Mouse (Mus musculus) heart, postnatal 0 days (tissue): ENCODE measurements around the gene Ston2. TPM values are rescaled to one million over a fixed set of nuclear protein-coding genes. Genes with fewer than 3 reads are reported as not detected.
A peak's percentile ranks its signal among the peaks of the same experiment; 100 is the strongest.

Experiments used
- ATAC-seq: fragments of 200-750 bp; cut with Nextera tagmentation; 2 replicates; pipeline ENCODE4 v1.8.0; 2017; ENCODE audit warnings: low read depth, moderate number of reproducible peaks, moderate library complexity; ENCODE audit not compliant: insufficient read depth
- DNase-seq: peaks from one replicate; pipeline ENCODE4 v3.0.0-alpha.2; 2016; ENCODE audit warnings: low spot score
- H3K27ac ChIP-seq: fragments of 300-500 bp; sonication (generic); 2 replicates; pipeline ENCODE4 v1.5.1; 2014; ENCODE audit warnings: low read depth, mild to moderate bottlenecking
- H3K27me3 ChIP-seq: fragments of 300-500 bp; sonication (generic); 2 replicates; pipeline ENCODE4 v1.6.1; 2014; ENCODE audit warnings: low read length, mixed read lengths; ENCODE audit not compliant: control insufficient read depth, insufficient read depth
- H3K36me3 ChIP-seq: fragments of 300-500 bp; sonication (generic); replicated peaks from 2 replicates; pipeline ENCODE4 v1.6.1; 2014; ENCODE audit warnings: low read length, mixed read lengths; ENCODE audit not compliant: control insufficient read depth, insufficient read depth
- H3K4me1 ChIP-seq: fragments of 300-500 bp; sonication (generic); 2 replicates; pipeline ENCODE4 v1.6.1; 2014; ENCODE audit warnings: antibody characterized with exemption; ENCODE audit not compliant: control insufficient read depth, insufficient read depth
- H3K4me2 ChIP-seq: fragments of 300-500 bp; sonication (generic); 2 replicates; pipeline ENCODE4 v1.6.1; 2014; ENCODE audit warnings: low read depth, mild to moderate bottlenecking, low read length, moderate library complexity
- H3K4me3 ChIP-seq: fragments of 300-500 bp; sonication (generic); 2 replicates; pipeline ENCODE4 v1.5.1; 2014; ENCODE audit warnings: low read depth, low read length
- H3K9ac ChIP-seq: fragments of 300-500 bp; sonication (generic); replicated peaks from 2 replicates; pipeline ENCODE4 v1.6.1; 2014; ENCODE audit warnings: low read depth, low read length, mixed read lengths
- H3K9me3 ChIP-seq: fragments of 300-500 bp; sonication (generic); replicated peaks from 2 replicates; pipeline ENCODE4 v1.6.1; 2016; ENCODE audit warnings: low read length; ENCODE audit not compliant: control insufficient read depth
- CTCF ChIP-seq: IDR thresholded peaks from 2 replicates; pipeline ENCODE4 v1.5.1; 2016; ENCODE audit warnings: antibody characterized with exemption, control low read depth, low read depth
- EP300 ChIP-seq: IDR thresholded peaks from 2 replicates; pipeline ENCODE4 v1.6.1; 2016; ENCODE audit warnings: antibody characterized with exemption, low read depth
- WGBS: fragments of 180-500 bp; shearing (Covaris S2); extraction: QIAGEN DNeasy Blood & Tissue Kit; methylation state at CpG from one replicate; pipeline ENCODE4 v1.1.7; 2014; 5-methylcytosine and 5-hydroxymethylcytosine counted together
- polyA plus RNA-seq: library from polyadenylated mRNA; unstranded; fragments of >200 nt; fragmentation: Nextera tagmentation; extraction: Ambion mirVana; gene quantifications from 2 replicates; pipeline ENCODE4 v1.2.1, GENCODE M21; 2015
- total RNA-seq: library from RNA; depleted of rRNA; stranded (reverse); fragments of >200 nt; gene quantifications from 2 replicates; pipeline ENCODE4 v1.2.3, GENCODE M21; 2014; ENCODE audit warnings: low replicate concordance

The Ston2 gene
- total and polyA plus RNA-seq, 2 experiments from 2014 or later = 0.57 to 0.95 TPM

DNA sequence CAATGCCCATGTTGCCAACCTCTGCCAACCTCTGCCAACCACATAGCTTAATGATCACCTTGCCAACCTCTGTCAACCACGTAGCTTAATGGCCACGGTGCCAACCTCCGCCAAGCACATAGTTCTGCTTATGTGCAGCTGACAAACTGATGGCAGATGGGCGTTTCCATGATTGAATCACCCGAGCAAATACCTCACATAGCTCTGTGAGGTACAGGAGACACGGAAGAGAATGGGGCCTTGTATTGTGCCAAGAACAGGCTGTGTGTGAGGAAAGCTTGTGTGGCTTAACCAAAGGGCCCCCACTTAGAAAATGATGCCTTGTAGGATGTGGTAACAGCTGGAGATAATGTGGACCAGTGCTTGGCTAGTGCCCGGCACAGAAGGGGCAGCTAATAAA lies 120.4 kb downstream of the Ston2 start:
- peak overlapping the region; percentile 52; the same call in 1 of the 2 replicates for H3K27ac ChIP-seq
- no peak overlapping the region for H3K4me2 ChIP-seq
- no peaks in the 10 kb centered on the region for H3K9me3 ChIP-seq
- peak; percentile 46; the same call in 1 of the 2 replicates for ATAC-seq
- peaks cover 16% of the 10 kb centered on the region for H3K4me1 ChIP-seq
- no peaks in the 10 kb centered on the region for H3K27me3 ChIP-seq
- H3K36me3 ChIP-seq = no peaks in the 10 kb centered on the region
- H3K9ac ChIP-seq = no peak overlapping the region
- no peak for TF ChIP-seq CTCF
- TF ChIP-seq EP300 = no peak
- DNase-seq = no peak
- 27% methylated on average over 7 of the region's 7 CpGs for WGBS
- H3K4me3 ChIP-seq = no peak overlapping the region

DNA sequence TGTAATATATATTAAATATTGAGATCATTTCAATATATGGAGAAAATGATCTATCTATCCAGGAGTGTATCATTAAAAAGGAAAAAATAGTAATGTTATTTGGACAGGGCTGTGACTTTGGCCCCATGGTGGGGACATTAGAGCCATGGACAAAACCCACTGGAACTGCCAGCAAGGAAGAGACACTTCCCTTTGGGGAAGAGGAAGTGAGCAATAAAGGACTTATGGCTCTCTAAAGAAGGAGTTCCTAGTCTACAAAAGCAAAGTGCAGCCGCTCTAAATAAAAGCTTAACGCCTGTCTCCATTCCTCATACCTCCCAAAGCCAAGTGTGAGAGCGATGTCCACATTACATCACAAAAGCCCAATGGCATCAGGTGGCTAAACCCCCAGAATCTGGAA lies 121.6 kb downstream of the Ston2 start:
- TF ChIP-seq CTCF (no peak), EP300 (no peak)
- 78% methylated on average over 3 of the region's 3 CpGs for WGBS
- no peaks in the 10 kb centered on the region for H3K36me3 ChIP-seq
- no peak overlapping the region for H3K4me2 ChIP-seq
- H3K27me3 ChIP-seq = no peaks in the 10 kb centered on the region
- no peak for ATAC-seq
- H3K27ac ChIP-seq = no peak overlapping the region
- H3K4me3 ChIP-seq = no peak overlapping the region
- H3K4me1 ChIP-seq = peaks cover 16% of the 10 kb centered on the region
- H3K9ac ChIP-seq = no peak overlapping the region
- no peak for DNase-seq
- no peaks in the 10 kb centered on the region for H3K9me3 ChIP-seq

DNA sequence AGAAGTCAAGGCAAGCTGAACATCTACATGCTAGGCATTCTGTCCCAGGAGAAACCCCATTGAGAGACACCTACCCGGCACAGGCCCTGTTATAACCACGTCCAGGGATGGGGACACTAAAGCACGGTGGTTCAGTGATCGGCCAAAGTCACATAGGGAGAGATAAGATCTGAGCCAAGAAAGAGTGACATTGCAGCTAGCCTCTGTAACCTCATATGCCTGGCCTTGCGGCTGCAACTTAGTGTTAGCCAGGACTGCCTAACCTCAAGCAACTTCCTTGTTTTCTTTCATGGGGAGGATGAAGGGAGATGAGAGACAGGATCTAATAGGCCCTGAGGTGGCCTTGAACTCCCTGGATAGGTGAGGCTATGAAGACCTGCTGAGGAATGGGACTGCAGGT lies 122.8 kb downstream of the Ston2 start:
- TF ChIP-seq EP300 (no peak), CTCF (no peak)
- no peak for ATAC-seq

DNA sequence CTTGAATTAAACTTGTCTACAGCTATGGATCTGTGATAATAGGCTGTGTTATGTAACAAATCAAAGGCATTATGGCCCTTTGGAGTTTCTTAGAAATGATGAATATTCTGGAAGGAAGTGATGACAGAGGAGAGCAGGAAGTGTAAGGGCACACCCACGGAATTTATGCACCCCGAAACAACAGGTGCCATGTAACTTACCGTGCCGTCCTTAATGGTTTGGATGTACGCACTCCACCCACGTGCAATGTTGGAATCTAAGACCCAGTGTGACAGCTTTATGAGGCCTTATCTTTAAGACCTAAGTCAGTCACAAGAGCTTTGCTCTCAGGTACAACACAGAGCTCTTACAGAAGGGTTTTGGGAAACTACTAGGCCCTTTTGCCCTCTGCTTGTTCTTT lies 124.9 kb downstream of the Ston2 start:
- H3K4me2 ChIP-seq = no peak overlapping the region
- H3K4me3 ChIP-seq = no peak overlapping the region
- 76% methylated on average over 6 of the region's 6 CpGs for WGBS
- no peaks in the 10 kb centered on the region for H3K9me3 ChIP-seq
- no peak for TF ChIP-seq EP300
- no peak for TF ChIP-seq CTCF
- DNase-seq (no peak), ATAC-seq (no peak)
- no peak overlapping the region for H3K9ac ChIP-seq
- no peak overlapping the region for H3K27ac ChIP-seq
- no peaks in the 10 kb centered on the region for H3K36me3 ChIP-seq
- peaks cover 9% of the 10 kb centered on the region for H3K4me1 ChIP-seq
- H3K27me3 ChIP-seq = no peaks in the 10 kb centered on the region

More for the DNA sequence above, 122.8 kb downstream of the Ston2 start:
- H3K4me2 ChIP-seq = no peak overlapping the region
- no peaks in the 10 kb centered on the region for H3K9me3 ChIP-seq
- H3K4me1 ChIP-seq = peaks cover 16% of the 10 kb centered on the region
- no peak overlapping the region for H3K9ac ChIP-seq
- no peak overlapping the region for H3K4me3 ChIP-seq
- no peaks in the 10 kb centered on the region for H3K27me3 ChIP-seq
- no peak overlapping the region for H3K27ac ChIP-seq
- 78% methylated on average over 5 of the region's 5 CpGs for WGBS
- no peak for DNase-seq
- H3K36me3 ChIP-seq = no peaks in the 10 kb centered on the region

DNA sequence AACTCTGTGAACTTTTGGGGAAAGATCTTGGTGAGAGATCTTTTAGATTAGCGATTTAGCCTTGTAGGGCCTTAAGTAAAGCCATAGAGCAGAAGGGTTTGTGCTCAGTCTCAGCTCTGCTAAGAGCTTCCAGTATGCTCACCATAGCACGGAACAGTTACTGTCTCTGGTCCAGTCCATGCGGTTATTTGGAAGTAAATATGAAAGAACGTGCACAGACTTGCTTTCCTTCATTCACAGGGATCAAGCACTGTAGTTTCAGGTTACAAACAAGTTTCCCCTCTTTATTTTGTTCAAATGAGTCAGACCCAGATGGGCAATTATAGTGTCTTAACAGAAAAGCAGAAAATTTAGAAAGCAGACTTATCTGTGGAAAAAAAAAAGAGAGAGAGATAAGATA lies 125.3 kb downstream of the Ston2 start:
- 81% methylated on average over 4 of the region's 4 CpGs for WGBS
- DNase-seq (no peak), ATAC-seq (no peak)
- H3K27me3 ChIP-seq = no peaks in the 10 kb centered on the region
- no peak overlapping the region for H3K4me2 ChIP-seq
- H3K4me3 ChIP-seq = no peak overlapping the region
- no peak for TF ChIP-seq CTCF
- TF ChIP-seq EP300 = no peak
- H3K27ac ChIP-seq = no peak overlapping the region
- no peaks in the 10 kb centered on the region for H3K36me3 ChIP-seq
- H3K4me1 ChIP-seq = peaks cover 5% of the 10 kb centered on the region
- H3K9me3 ChIP-seq = no peaks in the 10 kb centered on the region
- no peak overlapping the region for H3K9ac ChIP-seq

DNA sequence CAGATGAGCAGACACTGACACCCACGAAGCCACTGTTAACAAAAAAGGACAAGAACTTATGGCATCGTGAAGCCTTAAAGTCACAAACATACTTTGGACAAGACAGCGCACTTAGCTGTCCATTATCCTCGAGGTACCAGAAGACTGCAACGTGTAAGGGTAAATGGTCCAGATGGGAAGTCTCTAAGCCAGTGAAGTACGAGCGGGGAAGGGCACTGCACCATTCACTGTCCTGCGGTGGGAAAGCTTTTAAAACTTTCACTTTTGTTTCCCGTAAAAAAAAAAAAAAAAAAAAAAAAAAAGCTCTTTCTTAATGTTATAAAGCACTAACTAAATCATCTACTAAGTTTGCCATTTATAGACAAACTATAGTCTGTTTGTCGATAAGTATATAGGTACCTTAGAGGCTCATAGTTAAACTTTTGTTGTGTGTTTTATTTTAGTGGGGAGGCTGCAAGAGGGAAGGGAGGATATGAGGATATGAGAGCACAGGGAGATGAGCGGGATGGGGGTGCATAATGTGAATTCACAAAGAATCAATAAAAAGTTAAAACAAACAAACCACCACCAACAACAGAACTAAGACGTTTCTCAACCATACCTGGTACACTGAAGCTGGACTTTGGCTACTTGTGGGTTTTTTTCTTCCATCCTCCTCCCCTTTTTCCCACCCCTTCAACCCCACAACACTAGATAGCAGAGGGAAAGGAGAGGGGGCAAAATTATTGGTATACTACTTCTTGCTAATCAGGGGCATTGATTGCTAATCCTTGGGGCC lies 127.4 kb downstream of the Ston2 start:
- no peak overlapping the region for H3K4me3 ChIP-seq
- H3K9ac ChIP-seq = no peak overlapping the region
- H3K36me3 ChIP-seq = no peaks in the 10 kb centered on the region
- DNase-seq (no peak), ATAC-seq (no peak)
- no peak overlapping the region for H3K27ac ChIP-seq
- no peak for TF ChIP-seq EP300
- TF ChIP-seq CTCF = no peak
- WGBS = 84% methylated on average over 12 of the region's 12 CpGs
- no peak overlapping the region for H3K4me2 ChIP-seq
- no peaks in the 10 kb centered on the region for H3K4me1 ChIP-seq
- H3K27me3 ChIP-seq = no peaks in the 10 kb centered on the region
- H3K9me3 ChIP-seq = no peaks in the 10 kb centered on the region
